Mouse (Mus musculus) spleen, adult 2 months (tissue): ENCODE data around the gene Ccdc30.

Experiments
- CTCF ChIP-seq: fragments of 200-500 bp; IDR thresholded peaks from 2 replicates; pipeline ENCODE4 v1.5.1; 2011; ENCODE audit warnings: mild to moderate bottlenecking, inconsistent platforms; ENCODE audit not compliant: insufficient read depth, insufficient read length, insufficient replicate concordance; ENCODE audit errors: extremely low read depth
- POLR2A ChIP-seq: fragments of 200-500 bp; IDR thresholded peaks from 2 replicates; pipeline ENCODE4 v1.6.1; 2011; ENCODE audit warnings: low read depth, low read length, inconsistent platforms

GRCm38 (mm10) chr4:119425601-119426000 is 10.3 kb upstream of the Ccdc30 start:
- TF ChIP-seq CTCF (no peak), POLR2A (no peak)
